Mouse (Mus musculus) cerebellum, postnatal 4 days (tissue): ENCODE measurements around the gene Elf5.
A peak's percentile ranks its signal among the peaks of the same experiment; 100 is the strongest.

Experiments used
- DNase-seq, 2 experiments: peaks; one replicate each; pipeline ENCODE4 v3.0.0; 2022; ENCODE audit warnings: low spot score in 2 of 2, mixed read lengths in 1 of 2

Elf5 gene

DNA sequence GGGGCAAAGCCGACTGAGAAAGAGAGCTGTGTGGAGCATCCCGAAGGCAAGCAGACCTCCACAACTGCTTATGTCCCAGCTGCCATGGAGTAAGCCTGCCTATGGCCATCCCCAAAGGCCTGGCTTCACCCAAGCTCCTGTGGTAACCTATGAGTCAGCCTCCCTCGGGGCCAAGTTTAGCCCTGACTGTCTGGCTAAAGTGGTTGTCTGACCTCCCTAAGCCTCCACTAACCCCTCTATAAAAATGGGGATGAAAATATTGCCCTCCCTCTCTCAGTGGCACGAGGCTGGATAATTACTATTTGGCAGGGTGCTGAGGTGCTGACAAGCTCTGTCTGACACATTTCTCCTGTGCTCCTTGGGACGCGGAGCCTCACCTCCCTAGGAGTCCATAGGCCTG is at the start of gene Elf5:
Gene Elf5, plus strand, starts transcription at position 341 of the 400 bp plus-strand sequence.
- no peak for DNase-seq

DNA sequence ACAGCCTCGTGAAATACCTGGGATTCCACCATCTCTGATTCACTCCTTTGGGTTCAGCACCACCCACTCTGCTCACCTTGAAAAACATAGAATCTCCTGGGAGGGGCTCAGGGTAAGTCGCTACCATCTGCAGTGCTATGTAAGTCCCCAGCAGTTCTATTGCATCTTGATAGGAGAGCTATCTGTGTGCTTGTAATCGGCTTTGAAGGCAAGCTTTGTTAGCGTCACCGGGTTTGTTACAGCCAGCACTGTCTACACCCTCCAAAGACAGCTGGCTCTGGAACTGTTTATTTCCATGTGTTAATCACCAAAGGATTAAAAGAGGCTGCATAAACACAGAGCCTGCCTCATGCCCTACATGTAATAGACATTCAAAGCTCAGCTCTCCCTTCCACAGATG is 38.9 kb upstream of the Elf5 start:
- no peak for DNase-seq

DNA sequence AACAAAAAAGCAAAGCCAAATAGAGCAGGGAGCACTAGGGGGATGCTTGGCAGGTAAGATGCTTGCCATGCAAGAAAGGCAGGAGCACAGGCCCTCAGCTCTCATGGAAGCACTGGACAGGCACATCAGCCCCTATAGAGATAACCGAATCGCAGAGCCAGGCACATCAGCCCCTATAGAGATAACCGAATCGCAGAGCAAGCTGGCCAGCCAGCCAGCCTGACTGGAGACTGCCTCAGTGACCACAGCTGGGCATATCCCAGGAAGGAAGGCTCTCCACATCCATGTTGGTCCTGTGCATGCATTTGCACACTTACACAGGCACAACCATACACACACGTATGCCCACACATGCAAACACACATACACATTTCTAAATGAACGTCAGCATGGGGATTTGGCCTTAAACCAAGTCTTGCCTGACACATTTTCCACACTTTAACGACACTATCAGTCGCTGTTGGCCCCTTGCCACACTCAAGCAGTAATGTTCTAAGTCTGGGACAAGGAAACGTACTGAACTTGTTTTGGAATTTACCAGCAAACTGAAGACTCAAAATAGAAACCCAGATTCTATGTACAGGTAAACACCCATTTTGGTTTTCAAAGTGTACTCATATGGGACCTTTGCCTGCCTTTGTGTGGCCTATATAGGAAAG is 31.9 kb upstream of the Elf5 start:
- DNase-seq, result no peak

DNA sequence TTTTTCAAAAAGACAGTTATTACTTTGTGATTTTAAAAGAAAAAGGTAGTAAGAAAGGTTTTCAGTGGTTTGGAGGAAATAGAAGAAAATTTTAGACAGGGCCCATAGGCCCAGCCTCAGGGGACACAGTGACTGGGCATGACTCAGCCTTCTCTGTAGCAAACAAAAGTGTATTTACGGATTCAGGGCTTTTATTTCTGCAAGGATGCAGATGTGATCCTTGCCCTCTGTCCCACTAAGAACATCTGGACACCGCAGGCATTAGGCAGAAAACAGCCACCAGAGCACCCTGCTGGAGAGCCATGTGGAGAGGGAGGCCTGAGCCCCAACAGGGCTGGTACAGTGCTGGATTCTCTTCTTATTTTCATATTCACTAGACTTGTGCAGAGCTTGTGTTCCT is 29.3 kb upstream of the Elf5 start:
- DNase-seq, result no peak

DNA sequence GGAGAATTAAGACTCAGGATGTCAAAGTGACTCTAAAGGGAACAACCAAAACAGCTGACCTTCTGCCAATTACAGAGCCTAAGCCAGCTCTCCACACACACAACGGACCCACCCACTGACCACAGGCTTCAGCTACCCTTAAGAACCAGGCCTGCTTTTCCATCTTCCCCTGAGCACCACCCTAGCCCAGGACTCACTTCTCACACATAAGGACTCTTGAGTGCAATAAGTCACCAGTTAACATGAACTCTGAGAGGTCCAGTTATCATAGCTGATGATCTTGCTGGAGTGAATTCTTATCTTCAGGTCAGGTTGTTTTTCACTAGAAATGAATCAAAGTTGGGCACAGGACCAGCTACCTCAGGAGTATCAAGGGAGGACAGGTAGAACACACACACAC is 23.6 kb upstream of the Elf5 start:
- DNase-seq, result no peak

DNA sequence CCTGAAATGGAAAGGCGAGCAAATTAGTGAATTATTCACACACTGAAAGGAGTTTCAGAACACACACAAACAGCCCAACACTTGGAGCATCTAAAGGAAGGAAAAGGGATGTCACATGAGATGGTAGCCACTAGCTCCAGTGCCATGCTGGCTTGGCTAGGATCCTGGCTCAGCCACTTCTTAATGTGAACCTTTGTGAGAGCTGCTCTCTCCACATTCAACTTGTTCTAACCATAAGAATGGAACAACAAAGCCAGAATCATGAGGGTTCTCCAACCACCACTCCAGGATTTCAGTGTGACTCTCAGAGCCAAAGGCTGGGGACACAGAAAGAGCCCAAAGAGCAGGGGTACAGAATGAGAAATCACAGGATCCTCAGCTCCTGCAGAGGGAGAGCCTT is 23.2 kb upstream of the Elf5 start:
- no peak for DNase-seq

DNA sequence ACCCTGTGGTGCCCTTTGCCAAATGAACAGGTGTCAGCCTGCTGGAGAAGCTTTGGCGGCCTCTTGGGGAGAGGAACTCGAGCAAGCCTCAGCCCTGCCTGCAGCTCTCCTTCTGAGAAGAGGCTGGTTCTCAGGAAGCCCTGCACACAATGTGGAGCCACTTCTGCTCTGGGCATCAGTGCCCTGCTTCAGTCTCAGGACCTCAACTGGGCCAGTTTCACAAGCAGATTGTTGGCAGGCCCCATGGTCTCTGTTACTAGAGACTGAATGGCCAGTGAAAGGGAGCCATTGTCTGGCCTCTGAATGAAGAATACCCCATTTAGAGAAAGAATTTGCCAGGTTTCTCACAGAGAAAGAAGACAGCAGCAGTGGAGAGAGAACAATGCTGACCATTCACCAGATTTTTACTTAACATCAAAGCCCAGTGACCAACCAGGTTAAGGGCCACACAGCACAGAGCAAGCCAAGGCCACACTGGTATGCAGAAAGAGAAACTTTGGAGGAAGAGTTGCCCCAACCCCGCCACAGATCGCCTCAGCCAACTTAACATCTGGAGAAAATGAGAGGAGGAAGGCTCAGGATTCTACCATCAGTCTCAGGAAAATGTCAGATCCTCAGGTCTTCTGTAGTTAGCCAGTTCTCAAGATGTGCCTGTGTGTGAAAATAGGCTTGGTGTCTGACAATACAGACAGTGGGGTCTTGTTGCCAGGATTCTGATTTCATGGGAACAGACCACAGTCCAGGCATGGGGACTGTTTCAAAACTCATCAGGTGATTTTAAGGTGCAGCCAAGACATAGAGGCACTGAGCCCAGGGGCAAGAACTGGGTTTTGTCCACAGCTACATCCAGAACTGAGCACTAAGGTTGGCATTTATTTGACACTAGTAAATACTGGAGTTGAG is 21.2 kb upstream of the Elf5 start:
- DNase-seq, result peak in 1 of 2 experiments; percentile 15

DNA sequence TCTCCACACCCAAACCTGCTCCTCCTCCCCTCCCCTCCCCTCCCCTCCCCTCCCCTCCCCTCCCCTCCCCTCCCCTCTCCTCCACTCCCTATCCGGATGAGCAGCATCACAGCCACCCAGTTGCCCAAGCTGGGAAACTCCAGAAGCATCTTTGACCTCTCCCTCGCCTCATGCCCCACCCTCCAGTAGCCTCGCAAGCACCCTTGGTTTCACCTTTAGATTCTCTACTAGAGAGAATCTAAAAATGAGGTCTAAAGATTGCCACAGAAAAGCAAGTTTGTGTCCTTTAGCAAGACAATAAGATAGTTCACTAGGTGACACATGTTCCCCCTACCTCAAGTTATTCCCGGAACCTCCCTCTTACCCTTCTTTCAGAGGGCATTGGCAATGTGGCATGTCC is 19.9 kb upstream of the Elf5 start:
- DNase-seq, result no peak

DNA sequence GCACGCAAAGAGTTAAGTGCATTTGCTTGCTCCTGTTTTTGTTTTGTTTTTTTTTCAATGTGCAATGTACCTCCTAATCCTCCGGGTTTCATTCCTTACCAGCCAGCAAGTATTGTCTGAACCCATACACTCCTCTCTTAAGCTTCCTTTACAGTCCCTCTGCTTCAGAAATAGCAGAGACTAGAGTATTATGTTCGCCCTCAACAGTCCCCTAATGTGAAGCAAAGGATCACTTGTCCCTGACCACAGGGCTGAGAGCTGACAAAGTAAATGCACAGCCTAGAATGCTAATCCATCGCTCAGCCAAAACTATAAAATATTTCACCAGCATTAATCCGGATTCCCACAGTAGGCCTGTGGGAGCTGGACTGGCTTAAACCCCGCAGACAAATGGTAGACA is 13.4 kb upstream of the Elf5 start:
- DNase-seq, result no peak

DNA sequence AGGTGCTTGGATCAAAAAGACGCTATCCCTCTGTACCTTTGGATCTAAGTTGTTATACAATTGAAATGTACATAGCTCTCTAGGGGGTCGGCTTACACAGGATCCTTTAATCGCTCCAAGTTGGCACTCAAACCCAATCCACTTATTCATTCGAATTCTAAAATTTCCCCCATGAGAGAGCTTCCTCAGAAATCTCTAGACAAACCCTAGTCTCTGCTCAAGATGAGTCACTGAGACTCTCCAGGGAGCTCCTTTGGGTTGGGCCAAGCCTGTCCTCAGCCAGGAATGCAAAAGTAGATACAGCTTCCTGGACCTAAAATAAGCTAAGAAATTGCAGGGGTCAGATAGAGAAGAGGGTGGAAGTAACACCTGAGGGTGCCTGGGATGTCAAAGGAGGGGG is 10.8 kb upstream of the Elf5 start:
- no peak for DNase-seq

DNA sequence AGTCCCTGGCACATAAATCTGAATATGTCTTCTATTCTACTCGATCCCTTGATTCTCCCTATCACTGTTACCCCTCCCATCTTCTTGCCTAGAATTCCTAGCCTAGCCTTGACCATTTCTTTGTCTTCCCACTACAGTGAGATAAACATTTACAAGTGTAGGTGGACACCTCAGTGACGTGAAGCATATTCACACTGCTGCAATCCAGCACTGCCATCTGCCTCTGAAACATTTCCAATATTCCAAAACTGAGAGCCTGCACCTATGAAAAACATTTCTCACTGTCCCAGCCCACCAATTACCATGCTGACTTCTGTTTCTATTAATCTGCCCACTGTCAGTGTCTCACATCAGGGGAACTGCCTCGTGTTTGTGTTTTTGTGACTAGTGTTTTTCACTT is 5.2 kb upstream of the Elf5 start:
- DNase-seq, result no peak

DNA sequence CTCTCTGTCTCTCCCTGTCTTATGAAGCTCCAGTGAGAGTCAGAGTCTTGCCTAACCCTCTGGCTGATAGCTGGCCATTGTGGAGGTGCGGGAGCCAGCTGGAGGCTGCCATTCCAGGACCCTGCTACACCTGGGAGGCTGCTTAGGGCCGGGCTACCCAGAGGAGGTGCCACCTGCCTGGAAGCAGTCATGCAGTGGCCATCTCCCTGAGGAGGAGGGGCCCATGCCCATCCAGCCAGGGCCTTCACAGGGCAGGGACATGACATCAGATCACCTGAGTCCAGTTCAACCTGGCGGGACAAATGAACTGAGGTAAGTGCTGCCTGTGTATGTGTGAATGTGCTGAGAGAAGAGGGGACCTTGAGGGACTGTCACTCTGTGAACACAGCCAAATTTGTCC is 328 bp downstream of the Elf5 start:
- DNase-seq, result no peak

DNA sequence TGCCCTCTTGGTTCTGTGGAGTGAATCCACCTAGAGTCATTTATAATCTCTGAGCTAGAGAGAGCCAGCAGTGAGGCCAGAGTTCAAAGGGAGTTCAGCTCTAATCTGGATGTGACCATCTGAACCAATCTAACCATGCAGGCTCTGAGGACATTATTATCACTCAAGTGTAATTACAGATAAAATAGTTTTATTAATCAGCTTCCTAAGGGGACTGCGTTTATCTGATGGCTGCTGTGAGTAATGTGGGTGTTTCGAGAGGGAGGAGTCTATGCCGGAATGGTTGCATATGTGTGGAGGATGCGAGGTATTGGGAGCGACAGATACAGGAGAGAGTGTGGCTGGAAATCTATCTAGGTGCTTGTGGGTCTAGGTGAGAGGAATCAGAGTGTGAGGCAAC is 1.9 kb downstream of the Elf5 start:
- no peak for DNase-seq

DNA sequence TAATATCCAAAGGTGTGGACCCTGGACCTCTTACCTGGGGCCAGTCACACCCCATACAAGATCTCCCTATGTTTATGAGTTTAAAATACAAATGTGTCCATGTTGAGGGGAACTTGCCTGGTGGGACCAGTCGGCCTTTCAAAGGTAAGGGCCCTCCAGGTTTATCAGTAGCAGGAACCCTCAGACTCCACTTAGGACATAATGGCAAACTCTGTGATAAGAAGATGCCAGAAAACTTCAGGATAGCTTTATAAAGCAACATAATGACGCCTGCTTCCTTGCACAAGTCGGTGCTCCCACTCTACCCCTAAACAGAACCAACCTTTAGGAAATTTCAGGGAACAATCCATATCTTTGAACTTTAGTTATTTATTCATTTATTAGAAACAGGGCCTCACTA is 4.3 kb downstream of the Elf5 start:
- no peak for DNase-seq

DNA sequence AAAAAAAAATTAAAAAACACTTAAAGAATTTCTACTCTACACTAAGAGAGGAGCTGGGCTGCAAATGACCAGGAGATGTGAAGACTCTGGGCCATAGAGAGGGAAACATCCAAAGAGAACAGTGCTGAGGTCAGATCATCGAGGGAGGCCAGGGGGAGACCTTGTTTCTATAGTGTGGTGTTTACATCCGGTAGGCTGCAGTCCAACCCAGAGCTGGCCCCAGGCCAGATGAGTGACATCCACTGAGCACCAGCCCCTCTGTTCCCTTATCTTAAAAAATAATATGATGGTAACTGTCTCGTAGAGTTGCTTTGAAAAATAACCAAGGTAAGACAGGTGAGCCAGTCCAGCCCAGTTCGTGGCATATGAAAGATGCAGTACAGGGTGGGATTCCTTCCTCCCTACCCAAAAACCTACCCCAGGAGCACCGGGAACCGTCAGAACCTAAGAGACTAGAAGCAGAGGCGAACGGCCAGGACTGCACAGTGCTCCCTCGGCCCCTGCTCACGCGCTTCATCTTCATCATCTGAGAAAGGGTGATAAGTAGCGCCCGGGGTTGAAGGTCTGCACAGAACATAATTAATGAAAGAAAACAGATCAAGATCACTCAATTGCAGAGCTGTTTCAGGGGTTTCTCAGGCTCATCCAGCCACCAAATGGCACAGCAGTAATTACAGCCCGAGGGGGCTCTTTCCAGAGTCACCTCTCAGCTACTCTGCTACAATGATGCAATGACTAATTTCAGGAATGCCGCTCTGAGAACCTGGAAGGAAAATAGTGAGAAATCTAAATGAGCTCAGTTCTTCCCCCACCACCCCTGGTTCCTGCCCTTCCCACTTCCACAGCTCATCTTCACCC is 9.4 kb downstream of the Elf5 start:
- no peak for DNase-seq

DNA sequence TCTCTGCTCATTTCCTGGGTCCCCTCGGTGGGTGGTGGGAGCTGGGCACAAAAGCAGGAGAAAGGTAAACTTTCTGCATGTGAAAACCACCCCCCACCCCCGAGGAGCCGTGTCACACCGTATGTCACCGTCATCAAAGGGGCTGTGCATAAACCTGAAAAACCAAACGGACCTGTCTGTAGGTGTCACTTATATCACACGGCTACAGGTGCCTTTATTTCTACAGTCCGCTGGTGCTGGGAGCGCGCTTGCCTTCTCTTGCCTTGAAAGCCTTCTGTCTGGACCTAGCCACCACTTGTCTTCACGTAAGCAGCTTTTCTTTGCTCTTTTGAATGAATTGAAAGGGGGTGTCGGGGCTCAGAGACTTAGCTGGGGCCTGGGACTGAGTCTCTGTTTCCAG is 12.4 kb downstream of the Elf5 start:
- no peak for DNase-seq

DNA sequence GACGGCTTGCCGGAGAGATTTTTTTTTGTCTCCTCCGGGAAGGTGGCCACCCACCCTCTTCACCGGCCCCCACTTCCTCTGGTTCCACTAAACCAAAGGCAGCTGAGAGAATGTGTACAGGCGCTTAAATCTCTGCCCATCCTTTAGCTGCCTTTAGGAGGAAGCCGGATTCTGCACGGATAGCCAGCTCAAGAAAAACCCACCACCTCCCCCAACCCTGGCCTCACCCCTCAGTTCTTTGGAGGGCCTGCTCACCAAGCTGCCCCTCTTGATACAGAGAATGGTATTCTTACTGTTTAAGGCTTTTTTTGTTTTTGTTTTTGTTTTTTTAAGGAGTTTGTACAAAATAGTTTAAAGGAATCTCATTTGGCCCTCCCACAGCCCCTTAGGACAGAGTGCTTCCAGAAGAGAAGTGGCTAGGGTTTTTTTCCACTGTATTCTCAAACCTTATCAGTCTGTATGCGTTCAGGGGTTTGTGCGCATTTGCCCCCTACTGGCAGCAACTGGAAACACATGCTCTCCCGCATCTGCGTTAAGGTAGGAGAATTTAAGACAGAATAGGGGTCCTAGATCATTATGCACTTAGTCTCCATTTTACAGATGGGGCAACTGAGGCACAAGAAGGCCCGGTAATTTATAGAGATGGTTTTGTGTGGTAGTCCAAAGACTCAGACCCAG is 13.0 kb downstream of the Elf5 start:
- DNase-seq, result peak in 1 of 2 experiments; percentile 67

DNA sequence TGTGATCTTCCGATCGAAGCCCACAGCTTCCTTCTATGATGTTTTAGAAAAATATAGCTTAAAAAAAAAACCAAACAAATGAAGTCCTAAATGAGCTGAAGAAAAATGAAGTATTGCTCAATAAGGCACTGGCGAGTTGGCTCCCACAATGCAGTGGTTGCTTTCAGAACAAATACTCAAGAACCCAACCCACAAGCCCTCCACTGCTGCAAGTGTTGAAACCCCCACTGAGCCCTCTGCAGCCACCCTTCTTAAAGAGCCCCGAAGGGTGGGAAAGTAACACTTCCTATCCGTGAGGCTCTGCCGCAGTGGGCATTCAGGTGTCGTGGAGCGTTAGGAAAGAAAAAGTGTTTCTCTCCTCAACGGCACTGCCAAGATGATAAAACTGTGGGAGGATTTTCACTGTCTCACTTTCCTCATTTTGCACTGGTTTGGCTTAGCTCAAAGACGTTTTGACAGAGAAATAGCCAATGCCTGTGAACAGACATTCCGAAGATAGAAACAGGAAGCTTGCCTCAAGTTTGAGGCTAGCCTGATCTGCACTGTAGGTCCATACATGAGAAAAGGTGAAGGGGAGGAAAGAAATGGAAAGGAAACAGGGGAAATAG is 14.1 kb downstream of the Elf5 start:
- DNase-seq, result no peak

DNA sequence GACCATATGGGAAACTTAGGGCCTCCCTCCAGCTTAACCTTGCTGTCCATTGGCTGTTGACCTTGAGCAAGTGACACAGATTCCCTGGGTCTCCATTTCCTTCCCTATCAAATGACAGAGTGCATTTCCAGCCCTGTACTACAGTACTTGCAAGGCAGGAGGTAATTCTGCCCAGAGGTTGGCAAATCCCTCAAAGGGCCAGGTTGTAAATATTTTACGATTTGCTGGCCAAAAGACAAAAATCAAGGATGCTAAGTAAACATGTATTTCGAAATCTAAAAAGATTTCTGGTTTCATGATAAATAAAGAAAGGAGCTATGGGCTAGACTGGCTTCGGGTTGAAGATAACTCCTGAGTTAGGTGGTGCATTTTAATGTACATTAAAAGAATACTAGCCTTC is 16.9 kb downstream of the Elf5 start:
- DNase-seq, result no peak

DNA sequence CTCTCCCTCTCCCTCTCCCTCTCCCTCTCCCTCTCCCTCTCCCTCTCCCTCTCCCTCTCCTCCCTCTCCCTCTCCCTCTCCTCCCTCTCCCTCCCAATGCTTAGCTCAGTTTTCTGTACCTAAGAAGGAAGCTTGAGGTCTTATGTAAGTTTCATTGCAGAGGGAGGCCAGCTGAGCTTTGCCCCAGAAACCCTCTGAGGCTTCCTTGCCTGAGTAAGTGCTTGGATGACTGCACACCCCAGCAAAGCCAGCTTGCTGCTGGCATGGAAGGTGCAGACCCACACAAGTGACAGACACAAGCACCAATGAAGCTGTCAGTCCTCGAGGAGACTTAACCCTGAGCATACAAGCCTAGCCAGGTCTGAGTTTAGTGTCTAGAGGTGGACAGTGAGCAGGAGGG is 19.2 kb downstream of the Elf5 start:
- no peak for DNase-seq

DNA sequence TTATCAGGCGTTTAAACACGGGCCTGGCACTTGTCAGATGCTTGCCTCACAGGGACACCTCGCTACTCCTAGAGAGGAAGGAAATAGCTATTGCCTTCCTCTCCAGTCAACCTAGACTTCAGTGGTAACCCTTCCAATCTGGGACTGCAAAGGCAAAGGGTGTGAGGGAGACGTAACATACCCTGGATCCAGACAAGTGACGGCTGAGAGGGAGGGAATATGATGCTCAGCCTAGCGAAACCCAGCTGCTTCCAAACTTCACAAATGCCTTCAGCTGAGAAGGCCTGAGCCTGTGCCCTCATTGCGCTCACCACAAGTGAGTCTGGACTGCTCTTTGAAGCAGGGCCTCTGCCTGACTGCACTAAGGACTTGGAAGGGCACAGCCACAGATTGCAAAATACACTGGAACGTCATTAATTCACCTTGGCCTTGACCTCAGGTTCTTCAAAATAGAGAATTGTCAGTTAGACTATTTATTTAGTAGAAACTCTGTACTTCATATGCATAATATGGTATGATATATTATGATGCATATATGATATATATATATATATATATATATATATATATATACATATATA is 21.3 kb downstream of the Elf5 start:
- no peak for DNase-seq
